Mouse (Mus musculus) neural tube, embryonic 15.5 days (tissue): Measurements from ENCODE around the gene Pdcd1. TPM values are rescaled to one million over a fixed set of nuclear protein-coding genes. Genes with fewer than 3 reads are reported as not detected.

Experiments used
- ATAC-seq: fragments of 200-750 bp; cut with Nextera tagmentation; 2 replicates; pipeline ENCODE4 v1.8.0; 2017; ENCODE audit warnings: mild to moderate bottlenecking, moderate TSS enrichment, moderate library complexity; ENCODE audit not compliant: low FRiP score
- H3K27ac ChIP-seq: fragments of 300-500 bp; sonication (generic); replicated peaks from 2 replicates; pipeline ENCODE4 v1.5.1; 2015; ENCODE audit warnings: mild to moderate bottlenecking, inconsistent platforms
- H3K27me3 ChIP-seq: fragments of 300-500 bp; sonication (generic); replicated peaks from 2 replicates; pipeline ENCODE4 v1.6.1; 2015; ENCODE audit warnings: inconsistent platforms
- H3K36me3 ChIP-seq: fragments of 300-500 bp; sonication (generic); 2 replicates; pipeline ENCODE4 v1.6.1; 2015; ENCODE audit warnings: inconsistent platforms
- H3K4me1 ChIP-seq: fragments of 300-500 bp; sonication (generic); 2 replicates; pipeline ENCODE4 v1.6.1; 2015; ENCODE audit warnings: inconsistent platforms
- H3K4me2 ChIP-seq: fragments of 300-500 bp; sonication (generic); 2 replicates; pipeline ENCODE4 v1.6.1; 2015; ENCODE audit warnings: inconsistent platforms, mild to moderate bottlenecking, moderate library complexity
- H3K4me3 ChIP-seq: fragments of 300-500 bp; sonication (generic); replicated peaks from 2 replicates; pipeline ENCODE4 v1.5.1; 2015; ENCODE audit warnings: mild to moderate bottlenecking, inconsistent platforms
- H3K9ac ChIP-seq: fragments of 300-500 bp; sonication (generic); replicated peaks from 2 replicates; pipeline ENCODE4 v1.6.1; 2015; ENCODE audit warnings: mild to moderate bottlenecking, inconsistent platforms
- H3K9me3 ChIP-seq: fragments of 300-500 bp; sonication (generic); replicated peaks from 2 replicates; pipeline ENCODE4 v1.6.1; 2016; ENCODE audit warnings: inconsistent platforms
- WGBS: fragments of 180-500 bp; shearing (Covaris S2); methylation state at CpG from one replicate; pipeline ENCODE4 v1.1.7; 2015; ENCODE audit warnings: mixed read lengths; 5-methylcytosine and 5-hydroxymethylcytosine counted together
- polyA plus RNA-seq: library from polyadenylated mRNA; unstranded; fragments of >200 nt; fragmentation: Nextera tagmentation; extraction: Ambion mirVana; gene quantifications from 2 replicates; pipeline ENCODE4 v1.2.1, GENCODE M21; 2015

Gene Pdcd1
- polyA plus RNA-seq, 1 experiment from 2014 or later: not detected

GRCm38 (mm10) chr1:94057401-94057800, 5.0 kb upstream of the Pdcd1 start:
- Histone ChIP-seq H3K27me3 (no peaks in the 10 kb centered on the region), H3K36me3 (no peaks in the 10 kb centered on the region), H3K27ac (no peak overlapping the region), H3K4me1 (no peaks in the 10 kb centered on the region), H3K9ac (no peak overlapping the region), H3K9me3 (no peaks in the 10 kb centered on the region), H3K4me3 (no peak overlapping the region), H3K4me2 (no peak overlapping the region)
- ATAC-seq: no peak
- 85% methylated on average over 2 of the region's 2 CpGs for whole genome bisulfite sequencing

GRCm38 (mm10) chr1:94055966-94056365, 3.6 kb upstream of the Pdcd1 start:
- Histone ChIP-seq H3K4me1 (no peaks in the 10 kb centered on the region), H3K4me3 (no peak overlapping the region), H3K27me3 (no peaks in the 10 kb centered on the region), H3K27ac (no peak overlapping the region), H3K4me2 (no peak overlapping the region), H3K36me3 (no peaks in the 10 kb centered on the region), H3K9ac (no peak overlapping the region), H3K9me3 (no peaks in the 10 kb centered on the region)
- ATAC-seq: no peak
- 86% methylated on average over 3 of the region's 3 CpGs for WGBS

- no peak overlapping the region for H3K4me2 ChIP-seq
- no peaks in the 10 kb centered on the region for H3K9me3 ChIP-seq
- no peaks in the 10 kb centered on the region for H3K4me1 ChIP-seq
- WGBS: 60% methylated on average over 1 of the region's 1 CpGs
- H3K27me3 ChIP-seq: no peaks in the 10 kb centered on the region
- H3K27ac ChIP-seq: no peak overlapping the region
- H3K9ac ChIP-seq: no peak overlapping the region
- no peaks in the 10 kb centered on the region for H3K36me3 ChIP-seq
- H3K4me3 ChIP-seq: no peak overlapping the region
- ATAC-seq: no peak
These were observed 2.1 kb upstream of the Pdcd1 start for GRCm38 (mm10) chr1:94054481-94054880.

- Histone ChIP-seq H3K27ac (no peak overlapping the region), H3K4me3 (no peak overlapping the region), H3K4me1 (no peaks in the 10 kb centered on the region), H3K27me3 (no peaks in the 10 kb centered on the region), H3K36me3 (no peaks in the 10 kb centered on the region), H3K9ac (no peak overlapping the region), H3K9me3 (no peaks in the 10 kb centered on the region), H3K4me2 (no peak overlapping the region)
- ATAC-seq: no peak
- 68% methylated on average over 7 of the region's 7 CpGs for WGBS
These were observed 1.3 kb upstream of the Pdcd1 start for GRCm38 (mm10) chr1:94053530-94054216.

GRCm38 (mm10) chr1:94051104-94051503, 1.2 kb downstream of the Pdcd1 start:
- Histone ChIP-seq H3K9me3 (no peaks in the 10 kb centered on the region), H3K27me3 (no peaks in the 10 kb centered on the region)
- 92% methylated on average over 5 of the region's 5 CpGs for WGBS

GRCm38 (mm10) chr1:94046544-94046943, 5.8 kb downstream of the Pdcd1 start:
- no peaks in the 10 kb centered on the region for H3K9me3 ChIP-seq
- no peak overlapping the region for H3K4me3 ChIP-seq
- H3K27ac ChIP-seq: no peak overlapping the region
- ATAC-seq: no peak
- H3K9ac ChIP-seq: no peak overlapping the region
- no peaks in the 10 kb centered on the region for H3K36me3 ChIP-seq
- H3K4me2 ChIP-seq: no peak overlapping the region
- H3K4me1 ChIP-seq: no peaks in the 10 kb centered on the region
- H3K27me3 ChIP-seq: no peaks in the 10 kb centered on the region
- 72% methylated on average over 4 of the region's 4 CpGs for WGBS

More at GRCm38 (mm10) chr1:94051104-94051503, 1.2 kb downstream of the Pdcd1 start:
- Histone ChIP-seq H3K9ac (no peak overlapping the region), H3K36me3 (no peaks in the 10 kb centered on the region), H3K4me1 (no peaks in the 10 kb centered on the region), H3K4me3 (no peak overlapping the region), H3K4me2 (no peak overlapping the region), H3K27ac (no peak overlapping the region)
- no peak for ATAC-seq

- H3K36me3 ChIP-seq: no peaks in the 10 kb centered on the region
- H3K27me3 ChIP-seq: no peaks in the 10 kb centered on the region
- 72% methylated on average over 3 of the region's 3 CpGs for WGBS
- H3K4me3 ChIP-seq: no peak overlapping the region
- no peak overlapping the region for H3K9ac ChIP-seq
- H3K27ac ChIP-seq: no peak overlapping the region
- H3K9me3 ChIP-seq: no peaks in the 10 kb centered on the region
- no peak overlapping the region for H3K4me2 ChIP-seq
- no peaks in the 10 kb centered on the region for H3K4me1 ChIP-seq
- no peak for ATAC-seq
These were observed 6.8 kb downstream of the Pdcd1 start for GRCm38 (mm10) chr1:94045559-94045958.

- Histone ChIP-seq H3K4me2 (no peak overlapping the region), H3K9me3 (no peaks in the 10 kb centered on the region), H3K36me3 (no peaks in the 10 kb centered on the region), H3K9ac (no peak overlapping the region), H3K27me3 (no peaks in the 10 kb centered on the region), H3K27ac (no peak overlapping the region), H3K4me3 (no peak overlapping the region), H3K4me1 (peaks cover 6% of the 10 kb centered on the region)
- 93% methylated on average over 2 of the region's 2 CpGs for WGBS
- ATAC-seq: no peak
These were observed 12.0 kb downstream of the Pdcd1 start for GRCm38 (mm10) chr1:94040391-94040790.

- under 1% methylated on average over 25 of the region's 25 CpGs for WGBS
- peak overlapping the region; percentile 81 for H3K27ac ChIP-seq
These were observed 17.2 kb downstream of the Pdcd1 start for GRCm38 (mm10) chr1:94034984-94035743.

GRCm38 (mm10) chr1:94033075-94033602, 19.2 kb downstream of the Pdcd1 start:
- no peak overlapping the region for H3K9ac ChIP-seq
- H3K9me3 ChIP-seq: no peaks in the 10 kb centered on the region
- no peak overlapping the region for H3K4me3 ChIP-seq
- no peak for ATAC-seq
- H3K4me1 ChIP-seq: peaks cover 11% of the 10 kb centered on the region
- H3K27ac ChIP-seq: no peak overlapping the region
- H3K4me2 ChIP-seq: no peak overlapping the region
- WGBS: 79% methylated on average over 2 of the region's 2 CpGs
- H3K36me3 ChIP-seq: no peaks in the 10 kb centered on the region
- no peaks in the 10 kb centered on the region for H3K27me3 ChIP-seq

More at GRCm38 (mm10) chr1:94034984-94035743, 17.2 kb downstream of the Pdcd1 start:
- Histone ChIP-seq H3K4me2 (peak overlapping the region; percentile 92), H3K27me3 (no peaks in the 10 kb centered on the region), H3K9ac (peak overlapping the region; percentile 58), H3K4me1 (peaks cover 11% of the 10 kb centered on the region), H3K4me3 (peak overlapping the region; percentile 51), H3K36me3 (no peaks in the 10 kb centered on the region), H3K9me3 (no peaks in the 10 kb centered on the region)
- peak; percentile 95 for ATAC-seq

GRCm38 (mm10) chr1:94028741-94029140, 23.6 kb downstream of the Pdcd1 start:
- H3K27me3 ChIP-seq: no peaks in the 10 kb centered on the region
- H3K4me1 ChIP-seq: no peaks in the 10 kb centered on the region
- WGBS: 96% methylated on average over 2 of the region's 2 CpGs
- H3K4me3 ChIP-seq: no peak overlapping the region
- H3K4me2 ChIP-seq: no peak overlapping the region
- no peaks in the 10 kb centered on the region for H3K36me3 ChIP-seq
- no peaks in the 10 kb centered on the region for H3K9me3 ChIP-seq
- no peak overlapping the region for H3K9ac ChIP-seq
- H3K27ac ChIP-seq: no peak overlapping the region
- no peak for ATAC-seq
